22 mouse cellular contexts compared by ENCODE assay signal in the genomic region with DNA sequence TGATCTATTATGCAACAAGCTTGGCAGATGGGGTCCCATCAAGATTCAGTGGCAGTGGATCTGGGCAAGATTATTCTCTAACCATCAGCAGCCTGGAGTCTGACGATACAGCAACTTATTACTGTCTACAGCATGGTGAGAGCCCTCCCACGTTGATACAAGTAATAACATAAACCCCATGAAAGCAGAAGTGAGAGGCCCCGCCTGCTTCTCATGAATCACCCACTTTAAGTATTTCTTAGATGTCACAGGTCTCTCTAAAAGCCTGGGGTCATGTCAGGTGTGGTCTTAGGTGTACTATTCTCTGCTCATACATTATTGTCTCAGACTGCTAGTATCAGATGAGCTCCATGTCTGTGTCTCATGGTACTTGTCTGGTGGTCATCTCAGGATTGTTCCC.
"Had no signal": no experiment of that assay in that cellular context is flagged by ENCODE, and none has a peak within 500 bp of the region (broad histone marks: within the 10 kb centered on the region; RNA-seq: fewer than 3 reads in every experiment).

No protein-coding gene starts in this region.

- H3K36me3 ChIP-seq: heart, embryonic 10.5 days; heart, embryonic 12.5 days; hindbrain, embryonic 13.5 days; hindbrain, embryonic 15.5 days; kidney, embryonic 15.5 days; limb, embryonic 13.5 days; limb, embryonic 15.5 days; liver, embryonic 12.5 days had no signal

- H3K27me3 ChIP-seq: heart, embryonic 12.5 days; hindbrain, embryonic 13.5 days; hindbrain, embryonic 15.5 days; kidney, embryonic 15.5 days; limb, embryonic 13.5 days; limb, embryonic 15.5 days; liver, embryonic 12.5 days had no signal

- DNase-seq: gastrocnemius, postnatal 14 days; gastrocnemius, postnatal 36 days; heart, adult 11 months; heart, postnatal 10 days; kidney, adult 11 months; kidney, adult 2 months; kidney, adult 9 months; kidney, postnatal 14 days; kidney, postnatal 36 days; layer of hippocampus, adult 9-11 months; layer of hippocampus, postnatal 36 days; left cerebral cortex, postnatal 4 days had no signal

- ATAC-seq: hindbrain, postnatal 0 days; intestine, embryonic 16.5 days; liver, embryonic 12.5 days had no signal
